Mouse (Mus musculus): ENCODE measurements around the gene Ibtk.

Ibtk gene

GRCm38 (mm10) chr9:85701981-85702380 lies 47.2 kb downstream of the Ibtk start:
- no peak for DNase-seq (ENCODE audit: low spot score in 2 of 2)

- DNase-seq (ENCODE audit: low spot score in 2 of 2), result no peak
Measured at GRCm38 (mm10) chr9:85695606-85696005, 53.5 kb downstream of the Ibtk start.

GRCm38 (mm10) chr9:85693231-85694116 lies 55.7 kb downstream of the Ibtk start:
- no peak for DNase-seq (ENCODE audit: low spot score in 2 of 2)

- DNase-seq (ENCODE audit: low spot score in 2 of 2), result no peak
Measured at GRCm38 (mm10) chr9:85685010-85685409, 64.1 kb downstream of the Ibtk start.

GRCm38 (mm10) chr9:85675131-85675905 lies 73.8 kb downstream of the Ibtk start:
- DNase-seq (ENCODE audit: low spot score in 2 of 2), result no peak

- no peak for DNase-seq (ENCODE audit: low spot score in 2 of 2)
Measured at GRCm38 (mm10) chr9:85673907-85674481, 75.1 kb downstream of the Ibtk start.

- no peak for DNase-seq (ENCODE audit: low spot score in 2 of 2)
Measured at GRCm38 (mm10) chr9:85671582-85672331, 77.4 kb downstream of the Ibtk start.

- no peak for DNase-seq (ENCODE audit: low spot score in 2 of 2)
Measured at GRCm38 (mm10) chr9:85664316-85664715, 84.8 kb downstream of the Ibtk start.

GRCm38 (mm10) chr9:85663810-85664209 lies 85.3 kb downstream of the Ibtk start:
- no peak for DNase-seq (ENCODE audit: low spot score in 2 of 2)

GRCm38 (mm10) chr9:85663091-85663490 lies 86.0 kb downstream of the Ibtk start:
- no peak for DNase-seq (ENCODE audit: low spot score in 2 of 2)

GRCm38 (mm10) chr9:85653401-85653800 lies 95.7 kb downstream of the Ibtk start:
- DNase-seq (ENCODE audit: low spot score in 2 of 2), result no peak

GRCm38 (mm10) chr9:85638276-85638675 lies 110.9 kb downstream of the Ibtk start:
- no peak for DNase-seq (ENCODE audit: low spot score in 2 of 2)
